Mouse (Mus musculus): ENCODE data around the gene Tmem131.

DNA sequence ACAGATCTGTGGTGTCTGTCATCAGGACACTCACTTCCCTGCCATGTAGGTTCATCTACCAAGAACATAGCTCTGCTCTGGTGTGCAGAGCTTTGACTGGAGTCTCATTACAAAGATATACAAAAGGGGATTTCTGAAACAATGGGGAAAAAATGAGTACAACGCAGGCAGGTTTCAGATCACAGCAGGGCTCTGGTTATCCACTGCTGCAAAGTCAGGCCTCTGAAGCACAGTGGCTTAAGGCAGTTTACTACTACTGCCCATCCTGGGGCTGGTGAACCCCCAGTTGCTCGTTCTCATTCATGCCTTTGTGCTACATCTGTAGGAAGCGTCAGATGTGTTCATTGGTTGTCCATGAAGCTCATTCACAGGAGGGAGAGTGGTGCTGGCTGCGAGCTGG lies 57.0 kb downstream of the Tmem131 start:
- TF ChIP-seq CTCF (IDR thresholded peaks at IDR 0.05) (no peak), EP300 (IDR thresholded peaks at IDR 0.05) (no peak)

Data from lung, postnatal 0 days (tissue).